Mouse (Mus musculus): Measurements from ENCODE around the gene Nqo1.

Gene Nqo1

GRCm38 (mm10) chr8:107405935-107406334, 2.9 kb upstream of the Nqo1 start:
- DNase-seq (ENCODE audit: low spot score in 2 of 2): no peak

- no peak for DNase-seq (ENCODE audit: low spot score in 2 of 2)
Measured at GRCm38 (mm10) chr8:107404057-107404456, 1.1 kb upstream of the Nqo1 start.

GRCm38 (mm10) chr8:107401866-107402265, 1.1 kb downstream of the Nqo1 start:
- DNase-seq (ENCODE audit: low spot score in 2 of 2): no peak

GRCm38 (mm10) chr8:107399495-107399894, 3.5 kb downstream of the Nqo1 start:
- DNase-seq (ENCODE audit: low spot score in 2 of 2): no peak

- no peak for DNase-seq (ENCODE audit: low spot score in 2 of 2)
Measured at GRCm38 (mm10) chr8:107397665-107398064, 5.3 kb downstream of the Nqo1 start.

GRCm38 (mm10) chr8:107396106-107396670, 6.8 kb downstream of the Nqo1 start:
- DNase-seq (ENCODE audit: low spot score in 2 of 2): no peak

- DNase-seq (ENCODE audit: low spot score in 2 of 2): no peak
Measured at GRCm38 (mm10) chr8:107395397-107395796, 7.6 kb downstream of the Nqo1 start.

- no peak for DNase-seq (ENCODE audit: low spot score in 2 of 2)
Measured at GRCm38 (mm10) chr8:107391136-107391516, 11.9 kb downstream of the Nqo1 start.

- DNase-seq (ENCODE audit: low spot score in 2 of 2): no peak
Measured at GRCm38 (mm10) chr8:107390476-107391135, 12.4 kb downstream of the Nqo1 start.

- DNase-seq (ENCODE audit: low spot score in 2 of 2): no peak
Measured at GRCm38 (mm10) chr8:107389557-107389956, 13.4 kb downstream of the Nqo1 start.

- DNase-seq (ENCODE audit: low spot score in 2 of 2): peak in 1 of 2 experiments; percentile 28
Measured at GRCm38 (mm10) chr8:107387861-107388260, 15.1 kb downstream of the Nqo1 start.

- DNase-seq (ENCODE audit: low spot score in 2 of 2): no peak
Measured at GRCm38 (mm10) chr8:107386642-107387041, 16.4 kb downstream of the Nqo1 start.

GRCm38 (mm10) chr8:107386171-107386570, 16.8 kb downstream of the Nqo1 start:
- no peak for DNase-seq (ENCODE audit: low spot score in 2 of 2)

- no peak for DNase-seq (ENCODE audit: low spot score in 2 of 2)
Measured at GRCm38 (mm10) chr8:107385063-107385462, 17.9 kb downstream of the Nqo1 start.

GRCm38 (mm10) chr8:107384651-107385050, 18.4 kb downstream of the Nqo1 start:
- DNase-seq (ENCODE audit: low spot score in 2 of 2): no peak

- no peak for DNase-seq (ENCODE audit: low spot score in 2 of 2)
Measured at GRCm38 (mm10) chr8:107382898-107383297, 20.1 kb downstream of the Nqo1 start.

GRCm38 (mm10) chr8:107381666-107382065, 21.3 kb downstream of the Nqo1 start:
- no peak for DNase-seq (ENCODE audit: low spot score in 2 of 2)

GRCm38 (mm10) chr8:107380734-107381133, 22.3 kb downstream of the Nqo1 start:
- DNase-seq (ENCODE audit: low spot score in 2 of 2): no peak

GRCm38 (mm10) chr8:107377346-107377745, 25.7 kb downstream of the Nqo1 start:
- DNase-seq (ENCODE audit: low spot score in 2 of 2): no peak

- DNase-seq (ENCODE audit: low spot score in 2 of 2): no peak
Measured at GRCm38 (mm10) chr8:107370311-107370710, 32.7 kb downstream of the Nqo1 start.

All from spleen, postnatal 4 days (tissue).